8 mouse cellular contexts compared by ENCODE assay signal in the genomic region with DNA sequence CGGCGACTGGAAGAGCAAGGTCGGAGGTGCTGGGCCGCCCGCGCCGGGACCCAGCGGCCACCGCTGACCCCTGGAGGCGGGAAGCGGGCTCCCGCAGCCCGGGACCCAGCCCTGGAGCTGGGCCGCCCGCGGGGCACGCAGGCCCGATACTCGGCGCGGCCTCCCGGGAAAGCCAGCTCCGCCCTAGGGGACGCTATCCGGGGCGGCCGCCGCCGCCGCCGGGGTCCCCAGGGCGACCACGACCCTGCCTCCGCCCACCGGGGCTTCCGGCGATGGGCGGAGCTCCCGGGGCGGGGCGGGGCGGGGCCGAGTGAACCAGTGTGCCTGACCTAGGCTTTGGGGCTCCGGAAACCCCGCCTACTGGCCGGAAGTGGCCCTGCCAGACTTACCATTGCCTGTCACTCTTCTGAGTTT. TPM values are rescaled to one million over a fixed set of nuclear protein-coding genes. Genes with fewer than 3 reads are reported as not detected.
DNase-seq lines count a peak whose midpoint lies in the region; ATAC-seq lines count a peak whose summit lies in the region.

No protein-coding gene starts in this region.

- H3K36me3 ChIP-seq in intestine, embryonic 15.5 days: peaks cover 4% of the 10 kb centered on the region; the same call in 1 of the 2 replicates
- H3K36me3 ChIP-seq in midbrain, embryonic 12.5 days: peaks cover 14% of the 10 kb centered on the region; the same call in 1 of the 2 replicates

- DNase-seq in 3134 (ENCODE audit: extremely low read depth, insufficient read length, low spot score): peak; percentile 83
- DNase-seq in adrenal gland, postnatal 10 days: peak; percentile 92
- peak; percentile 95 for DNase-seq in embryo, embryonic 9.5 days (ENCODE audit: extremely low spot score)
- DNase-seq in gastrocnemius, postnatal 4 days (ENCODE audit: low spot score in 2 of 2): peak; percentile 51 to 84
- DNase-seq in left cerebral cortex, postnatal 4 days: peak; percentile 93
- peak; percentile 85 for DNase-seq in spleen, adult 12 weeks (ENCODE audit: low spot score)

- H3K27ac ChIP-seq in intestine, embryonic 15.5 days: peak overlapping the region; percentile 93
- peak overlapping the region; percentile 90 for H3K27ac ChIP-seq in midbrain, embryonic 12.5 days (replicated peaks)

- no peaks in the 10 kb centered on the region; the same call in 1 of the 2 replicates for H3K4me1 ChIP-seq in intestine, embryonic 15.5 days (replicated peaks)
- H3K4me1 ChIP-seq in midbrain, embryonic 12.5 days: peaks cover 3% of the 10 kb centered on the region

- H3K27me3 ChIP-seq in intestine, embryonic 15.5 days (replicated peaks): no peaks in the 10 kb centered on the region
- H3K27me3 ChIP-seq in midbrain, embryonic 12.5 days: no peaks in the 10 kb centered on the region

- H3K9ac ChIP-seq in intestine, embryonic 15.5 days: peak overlapping the region; percentile 91
- peak overlapping the region; percentile 87 for H3K9ac ChIP-seq in midbrain, embryonic 12.5 days (replicated peaks)

- H3K9me3 ChIP-seq in intestine, embryonic 15.5 days: no peaks in the 10 kb centered on the region
- H3K9me3 ChIP-seq in midbrain, embryonic 12.5 days: no peaks in the 10 kb centered on the region

- under 1% methylated on average over 37 of the region's 46 CpGs for WGBS in intestine, embryonic 15.5 days
- WGBS in midbrain, embryonic 12.5 days: 0% methylated on average over 39 of the region's 46 CpGs

- peak overlapping the region; percentile 96 for H3K4me3 ChIP-seq in intestine, embryonic 15.5 days (replicated peaks)
- peak overlapping the region; percentile 97 for H3K4me3 ChIP-seq in midbrain, embryonic 12.5 days

- intact Hi-C loops in left cerebral cortex, postnatal 4 days (cut with DNase I): loop anchor here (10.0 kb wide), 1 partner anchor 157 kb away; a partner anchor contains a TSS

- peak; percentile 98 for ATAC-seq in intestine, embryonic 15.5 days
- ATAC-seq in midbrain, embryonic 12.5 days (ENCODE audit: low FRiP score, low read depth): peak; percentile 98

- peak overlapping the region; percentile 57 for H3K4me2 ChIP-seq in intestine, embryonic 15.5 days (replicated peaks)
- H3K4me2 ChIP-seq in midbrain, embryonic 12.5 days (replicated peaks): peak overlapping the region; percentile 62

RNA-seq across cellular contexts. Expression of a gene that starts 3.3 kb away (rescaled TPM):
- total RNA-seq in adrenal gland, postnatal 10 days (2021): not detected
- total RNA-seq in gastrocnemius, postnatal 4 days (2021): not detected
- polyA plus RNA-seq in intestine, embryonic 15.5 days (2015; fragmentation: Nextera tagmentation; extraction: Ambion mirVana): not detected in 2 replicates
- not detected for total RNA-seq in left cerebral cortex, postnatal 4 days (2021)
- polyA plus RNA-seq in midbrain, embryonic 12.5 days (2016; fragmentation: Nextera tagmentation; extraction: Ambion mirVana): 0.14 TPM in 1 of 2 replicates, not detected in the other

RNA-seq across cellular contexts. Expression of a gene that starts 9.3 kb away (rescaled TPM):
- total RNA-seq in adrenal gland, postnatal 10 days (2021): 100 to 1,000 TPM; 121 to 123 TPM
- total RNA-seq in gastrocnemius, postnatal 4 days (2021): 10 to 100 TPM; 80.8 to 99.8 TPM
- polyA plus RNA-seq in intestine, embryonic 15.5 days (2015; fragmentation: Nextera tagmentation; extraction: Ambion mirVana): 57.2 and 60.0 TPM in 2 replicates
- 100 to 1,000 TPM; 100 to 103 TPM for total RNA-seq in left cerebral cortex, postnatal 4 days (2021)
- polyA plus RNA-seq in midbrain, embryonic 12.5 days (2016; fragmentation: Nextera tagmentation; extraction: Ambion mirVana): 76.6 and 86.4 TPM in 2 replicates

RNA-seq across cellular contexts. Expression of a gene that starts 51.3 kb away (rescaled TPM):
- 10 to 100 TPM in 1 of 2 experiments, 1 to 10 TPM in 1; 8.0 to 11.6 TPM for total RNA-seq in adrenal gland, postnatal 10 days (2021)
- total RNA-seq in gastrocnemius, postnatal 4 days (2021): 1 to 10 TPM; 7.4 to 7.6 TPM
- polyA plus RNA-seq in intestine, embryonic 15.5 days (2015; fragmentation: Nextera tagmentation; extraction: Ambion mirVana): 9.3 and 10.8 TPM in 2 replicates
- total RNA-seq in left cerebral cortex, postnatal 4 days (2021): 10 to 100 TPM; 12.4 to 13.1 TPM
- polyA plus RNA-seq in midbrain, embryonic 12.5 days (2016; fragmentation: Nextera tagmentation; extraction: Ambion mirVana): 15.6 and 15.8 TPM in 2 replicates

RNA-seq across cellular contexts. Expression of a gene that starts 51.8 kb away (rescaled TPM):
- 10 to 100 TPM; 17.5 to 30.2 TPM for total RNA-seq in adrenal gland, postnatal 10 days (2021)
- 10 to 100 TPM; 10.4 to 11.6 TPM for total RNA-seq in gastrocnemius, postnatal 4 days (2021)
- 15.5 and 20.2 TPM in 2 replicates for polyA plus RNA-seq in intestine, embryonic 15.5 days (2015; fragmentation: Nextera tagmentation; extraction: Ambion mirVana)
- 10 to 100 TPM; 29.7 to 36.3 TPM for total RNA-seq in left cerebral cortex, postnatal 4 days (2021)
- polyA plus RNA-seq in midbrain, embryonic 12.5 days (2016; fragmentation: Nextera tagmentation; extraction: Ambion mirVana): 21.0 and 24.8 TPM in 2 replicates

Comparison
In these comparisons a context has a peak if more than half of its experiments do, and no peak if none do; other contexts are left out.
1. Peak in every context shown above with its lines: DNase-seq, ATAC-seq, H3K4me3 ChIP-seq and H3K27ac ChIP-seq.